Comparison of ENCODE assay signal across 10 mouse cellular contexts in genomic region chrX:99808375-99808774, GRCm38 (mm10). TPM values are rescaled to one million over a fixed set of nuclear protein-coding genes. Genes with fewer than 3 reads are reported as not detected.
DNase-seq lines count a peak whose midpoint lies in the region; ATAC-seq lines count a peak whose summit lies in the region.
"Had no signal": no experiment of that assay in that cellular context is flagged by ENCODE, and none has a peak within 500 bp of the region (broad histone marks: within the 10 kb centered on the region; RNA-seq: fewer than 3 reads in every experiment).

No protein-coding gene starts in this region.

- no peak overlapping the region for H3K4me3 ChIP-seq in heart, embryonic 11.5 days (ENCODE audit: low read depth, low read length)
- H3K4me3 ChIP-seq: heart, embryonic 13.5 days had no signal

- no peak overlapping the region for H3K27ac ChIP-seq in heart, embryonic 11.5 days (ENCODE audit: low read depth, low read length)
- H3K27ac ChIP-seq: heart, embryonic 13.5 days; macrophage had no signal

- WGBS in heart, embryonic 11.5 days (ENCODE audit: insufficient replicate concordance) = 29% methylated on average over 1 of the region's 1 CpGs

- no peaks in the 10 kb centered on the region for H3K4me1 ChIP-seq in heart, embryonic 11.5 days (ENCODE audit: control insufficient read depth, insufficient read depth, low read length)
- H3K4me1 ChIP-seq: heart, embryonic 13.5 days had no signal

- no peaks in the 10 kb centered on the region for H3K36me3 ChIP-seq in heart, embryonic 11.5 days (ENCODE audit: control insufficient read depth, insufficient read depth, low read length)
- H3K36me3 ChIP-seq: heart, embryonic 13.5 days had no signal

- intact Hi-C loops in heart, postnatal 10 days (cut with DNase I) = loop anchor here (1.0 to 5.0 kb wide), 2 partner anchors 584 to 672 kb away; no protein-coding TSS in a partner anchor

- H3K27me3 ChIP-seq in heart, embryonic 11.5 days (ENCODE audit: control insufficient read depth, insufficient read depth, low read length) = peaks cover 3% of the 10 kb centered on the region; the same call in 1 of the 2 replicates

- no peak for ATAC-seq in heart, embryonic 11.5 days (replicated peaks; ENCODE audit: insufficient number of reproducible peaks, low FRiP score, low TSS enrichment)

- H3K4me2 ChIP-seq in heart, embryonic 11.5 days = no peak overlapping the region
- H3K4me2 ChIP-seq: heart, embryonic 13.5 days had no signal

- H3K9ac ChIP-seq in heart, embryonic 11.5 days (ENCODE audit: low read depth, low read length) = no peak overlapping the region
- H3K9ac ChIP-seq: heart, embryonic 13.5 days had no signal

- no peaks in the 10 kb centered on the region for H3K9me3 ChIP-seq in heart, embryonic 11.5 days (replicated peaks; ENCODE audit: control insufficient read depth, low read length)
- H3K9me3 ChIP-seq: heart, embryonic 13.5 days had no signal

- peak; percentile 23 to 44 for DNase-seq in heart, postnatal 10 days
- peak; percentile 20 for DNase-seq in right cerebral cortex, adult 18-20 months
- no peak for DNase-seq in right cerebral cortex, postnatal 25 days
- peak; percentile 43 to 52 for DNase-seq in cerebellum, postnatal 36 days
- DNase-seq in lung, postnatal 14 days = peak; percentile 19
- no peak for DNase-seq in urinary bladder, postnatal 25 days (ENCODE audit: low spot score)
- no peak for DNase-seq in layer of hippocampus, postnatal 14 days (ENCODE audit: low spot score in 2 of 2)

RNA-seq across cellular contexts. Expression of gene Tmem28, which starts 12.4 kb away (rescaled TPM):
- total RNA-seq in heart, postnatal 10 days (2021) = not detected
- polyA plus RNA-seq in heart, embryonic 11.5 days (2014; fragmentation: Nextera tagmentation; extraction: Ambion mirVana) = 0.11 TPM in 1 of 2 replicates, not detected in the other
- 10 to 100 TPM; 26.5 to 28.1 TPM for total RNA-seq in layer of hippocampus, postnatal 14 days (2021)
- polyA plus RNA-seq: macrophage had no signal

Comparison
In these comparisons a context has a peak if more than half of its experiments do, and no peak if none do; other contexts are left out.
1. DNase-seq: peak in heart, postnatal 10 days (2 of 2), right cerebral cortex, adult 18-20 months (single experiment), cerebellum, postnatal 36 days (2 of 2) and lung, postnatal 14 days (single experiment); none in right cerebral cortex, postnatal 25 days (single experiment), urinary bladder, postnatal 25 days (single experiment) and layer of hippocampus, postnatal 14 days (0 of 2).
2. RNA of gene Tmem28, which starts 12.4 kb away (total RNA-seq): 26.5 to 28.1 TPM in layer of hippocampus, postnatal 14 days; not detected in heart, postnatal 10 days; every median in the first group is over 10 times any median in the second.